In genomic region chr1:165301108-165301507, GRCm38 (mm10) we compare ENCODE assay signal across 18 mouse cellular contexts. TPM values are rescaled to one million over a fixed set of nuclear protein-coding genes. Genes with fewer than 3 reads are reported as not detected.
A peak's percentile ranks its signal among the peaks of the same experiment; 100 is the strongest.
DNase-seq lines count a peak whose midpoint lies in the region; ATAC-seq and TF ChIP-seq lines count a peak whose summit lies in the region.
"Had no signal": no experiment of that assay in that cellular context is flagged by ENCODE, and none has a peak within 500 bp of the region (broad histone marks: within the 10 kb centered on the region; RNA-seq: fewer than 3 reads in every experiment).

No protein-coding gene starts in this region.

- H3K27ac ChIP-seq in kidney, embryonic 15.5 days: no peak overlapping the region
- peak overlapping the region; percentile 77 for H3K27ac ChIP-seq in layer of hippocampus, adult 2 months
- H3K27ac ChIP-seq: embryonic facial prominence, embryonic 10.5 days; embryonic facial prominence, embryonic 12.5 days had no signal

- H3K36me3 ChIP-seq in kidney, embryonic 15.5 days: peaks cover 5% of the 10 kb centered on the region

- no peak for TF ChIP-seq CTCF in layer of hippocampus, adult 2 months (conservative IDR thresholded peaks at IDR 0.05)

- H3K4me3 ChIP-seq in kidney, embryonic 15.5 days (replicated peaks): no peak overlapping the region
- no peak overlapping the region for H3K4me3 ChIP-seq in layer of hippocampus, adult 2 months
- H3K4me3 ChIP-seq: embryonic facial prominence, embryonic 10.5 days; embryonic facial prominence, embryonic 12.5 days had no signal

- no peaks in the 10 kb centered on the region for H3K9me3 ChIP-seq in kidney, embryonic 15.5 days (replicated peaks)
- H3K9me3 ChIP-seq: embryonic facial prominence, embryonic 10.5 days; embryonic facial prominence, embryonic 12.5 days had no signal

- 15% methylated on average over 3 of the region's 3 CpGs for WGBS in kidney, embryonic 15.5 days

- H3K4me1 ChIP-seq in kidney, embryonic 15.5 days: peaks cover 9% of the 10 kb centered on the region; the same call in 1 of the 2 replicates
- H3K4me1 ChIP-seq: embryonic facial prominence, embryonic 10.5 days had no signal

- H3K27me3 ChIP-seq in kidney, embryonic 15.5 days: no peaks in the 10 kb centered on the region
- H3K27me3 ChIP-seq: embryonic facial prominence, embryonic 12.5 days had no signal

- H3K9ac ChIP-seq in kidney, embryonic 15.5 days: no peak overlapping the region
- H3K9ac ChIP-seq: embryonic facial prominence, embryonic 12.5 days; forebrain, postnatal 0 days had no signal

- intact Hi-C loops in left cerebral cortex, postnatal 14 days (cut with DNase I): no loop called here

- peak; percentile 64; the same call in 1 of the 2 replicates for ATAC-seq in kidney, embryonic 15.5 days (replicated peaks; ENCODE audit: low FRiP score)
- ATAC-seq in megakaryocyte progenitor cell, adult 5-6 weeks (replicated peaks; ENCODE audit: poor library complexity): peak; percentile 41; the same call in 1 of the 2 replicates

- no peak overlapping the region for H3K4me2 ChIP-seq in kidney, embryonic 15.5 days
- H3K4me2 ChIP-seq: embryonic facial prominence, embryonic 12.5 days had no signal

- no peak for DNase-seq in kidney, postnatal 4 days
- no peak for DNase-seq in layer of hippocampus, adult 2 months (ENCODE audit: low spot score in 2 of 2)
- DNase-seq in layer of hippocampus, postnatal 25 days (ENCODE audit: extremely low spot score in 1 of 2, low spot score in 1 of 2): no peak
- no peak for DNase-seq in left cerebral cortex, postnatal 14 days (ENCODE audit: low spot score in 2 of 2)
- DNase-seq: adrenal gland, adult 2 months; adrenal gland, postnatal 10 days; adrenal gland, postnatal 25 days; cerebellum, adult 11 months; cerebellum, adult 18-20 months; cerebellum, adult 8-10 months; cerebellum, adult 9-11 months; cerebellum, postnatal 14 days; cerebellum, postnatal 36 days; forebrain, postnatal 0 days had no signal

RNA-seq across cellular contexts. Expression of gene Gpr161, which starts 5.5 kb away (rescaled TPM):
- 1.2 and 1.5 TPM in 2 replicates for polyA plus RNA-seq in kidney, embryonic 15.5 days (2015; fragmentation: Nextera tagmentation; extraction: Ambion mirVana)
- total RNA-seq in layer of hippocampus, adult 2 months (2021): 10 to 100 TPM; 69.0 to 71.6 TPM
- total RNA-seq in layer of hippocampus, postnatal 25 days (2021): 10 to 100 TPM; 64.5 to 75.6 TPM
- total RNA-seq in megakaryocyte progenitor cell, adult 5-6 weeks (2015): 0.34 and 0.44 TPM in 2 replicates
- 0.29 and 0.51 TPM in 2 replicates for total RNA-seq in megakaryocyte progenitor cell, adult 5-6 weeks (2017)
- total RNA-seq in left cerebral cortex, postnatal 14 days (2021): 10 to 100 TPM in 1 of 2 experiments, 1 to 10 TPM in 1; 6.4 to 10.2 TPM

Comparison
In these comparisons a context has a peak if more than half of its experiments do, and no peak if none do; other contexts are left out.
1. RNA of gene Gpr161, which starts 5.5 kb away (total RNA-seq): 64.5 to 75.6 TPM in layer of hippocampus, postnatal 25 days and 69.0 to 71.6 TPM in layer of hippocampus, adult 2 months; 6.4 to 10.2 TPM in left cerebral cortex, postnatal 14 days and 0.29 to 0.51 TPM in megakaryocyte progenitor cell, adult 5-6 weeks; every median in the first group is over 4 times any median in the second.